Mouse (Mus musculus) hindbrain, embryonic 16.5 days (tissue): ENCODE measurements around the gene Ppp1r12b. TPM values are rescaled to one million over a fixed set of nuclear protein-coding genes. Genes with fewer than 3 reads are reported as not detected.

Experiments used
- ATAC-seq: fragments of 200-750 bp; cut with Nextera tagmentation; 2 replicates; pipeline ENCODE4 v1.8.0; 2017; ENCODE audit warnings: moderate TSS enrichment, moderate library complexity
- H3K27ac ChIP-seq: fragments of 300-500 bp; sonication (generic); 2 replicates; pipeline ENCODE4 v1.5.1; 2014; ENCODE audit warnings: low read depth, mild to moderate bottlenecking, control low read depth, low read length, moderate library complexity
- H3K27me3 ChIP-seq: fragments of 300-500 bp; sonication (generic); replicated peaks from 2 replicates; pipeline ENCODE4 v1.6.1; 2014; ENCODE audit warnings: low read length; ENCODE audit not compliant: control insufficient read depth, insufficient read depth
- H3K36me3 ChIP-seq: fragments of 300-500 bp; sonication (generic); 2 replicates; pipeline ENCODE4 v1.6.1; 2014; ENCODE audit warnings: mild to moderate bottlenecking, low read length, moderate library complexity, mixed read lengths; ENCODE audit not compliant: control insufficient read depth, insufficient read depth
- H3K4me1 ChIP-seq: fragments of 300-500 bp; sonication (generic); 2 replicates; pipeline ENCODE4 v1.6.1; 2014; ENCODE audit warnings: low read depth, low read length; ENCODE audit not compliant: control insufficient read depth, insufficient read depth
- H3K4me2 ChIP-seq: fragments of 300-500 bp; sonication (generic); 2 replicates; pipeline ENCODE4 v1.6.1; 2014; ENCODE audit warnings: mild to moderate bottlenecking, low read length, control low read depth, moderate library complexity
- H3K4me3 ChIP-seq: fragments of 300-500 bp; sonication (generic); 2 replicates; pipeline ENCODE4 v1.5.1; 2014; ENCODE audit warnings: mild to moderate bottlenecking, low read length, control low read depth, moderate library complexity
- H3K9ac ChIP-seq: fragments of 300-500 bp; sonication (generic); 2 replicates; pipeline ENCODE4 v1.6.1; 2014; ENCODE audit warnings: low read depth, mild to moderate bottlenecking, control low read depth, low read length, moderate library complexity
- H3K9me3 ChIP-seq: fragments of 300-500 bp; sonication (generic); 2 replicates; pipeline ENCODE4 v1.6.1; 2014; ENCODE audit warnings: mild to moderate bottlenecking, low read length, moderate library complexity; ENCODE audit not compliant: control insufficient read depth
- WGBS: fragments of 180-500 bp; shearing (Covaris S2); extraction: QIAGEN DNeasy Blood & Tissue Kit; methylation state at CpG from one replicate; pipeline ENCODE4 v1.1.7; 2014; 5-methylcytosine and 5-hydroxymethylcytosine counted together
- polyA plus RNA-seq: library from polyadenylated mRNA; unstranded; fragments of >200 nt; fragmentation: Nextera tagmentation; extraction: Ambion mirVana; gene quantifications from 2 replicates; pipeline ENCODE4 v1.2.1, GENCODE M21; 2015

The Ppp1r12b gene
- polyA plus RNA-seq, result 12.8 and 13.4 TPM in 2 replicates

DNA sequence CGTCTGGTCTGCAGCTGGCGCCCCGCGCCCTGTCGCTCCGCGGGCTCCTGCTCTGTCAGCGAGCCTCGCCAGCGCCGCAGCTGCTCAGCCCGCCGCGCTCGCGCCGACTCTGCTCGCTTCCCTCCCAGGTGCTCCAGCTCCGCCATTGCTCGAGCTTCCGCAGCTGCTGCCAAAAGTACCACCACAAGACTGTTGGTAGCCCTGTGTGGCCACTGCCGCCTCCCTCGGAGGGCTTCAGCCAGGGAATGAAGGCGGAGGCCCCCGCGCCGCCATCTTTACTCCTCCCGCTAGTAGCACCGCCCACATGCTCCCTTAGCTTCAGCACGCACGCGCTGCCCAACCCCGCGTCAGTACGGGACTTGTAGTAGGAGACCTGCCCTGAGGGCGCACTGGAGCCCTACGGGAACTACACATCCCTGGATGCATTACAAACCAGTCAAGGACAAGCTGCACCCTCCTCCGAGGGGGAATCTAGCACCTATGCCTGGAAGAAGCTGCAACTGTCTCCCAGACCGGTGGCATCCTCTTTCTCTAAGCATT is at the start of gene Ppp1r12b:
Gene Ppp1r12b, minus strand, starts transcription at position 306 of the 540 bp plus-strand sequence.
- H3K9ac ChIP-seq, result peak within 1 kb of the TSS; percentile 73
- H3K4me1 ChIP-seq, result peaks cover 12% of the 10 kb centered on the region
- no peaks in the 10 kb centered on the region for H3K27me3 ChIP-seq
- ATAC-seq, result peak; percentile 99
- no peaks in the 10 kb centered on the region for H3K36me3 ChIP-seq
- H3K27ac ChIP-seq, result peak within 1 kb of the TSS; percentile 84
- peak within 1 kb of the TSS; percentile 55 for H3K4me3 ChIP-seq
- WGBS, result under 1% methylated on average over 39 of the region's 39 CpGs
- peak within 1 kb of the TSS; percentile 79 for H3K4me2 ChIP-seq
- no peaks in the 10 kb centered on the region for H3K9me3 ChIP-seq

DNA sequence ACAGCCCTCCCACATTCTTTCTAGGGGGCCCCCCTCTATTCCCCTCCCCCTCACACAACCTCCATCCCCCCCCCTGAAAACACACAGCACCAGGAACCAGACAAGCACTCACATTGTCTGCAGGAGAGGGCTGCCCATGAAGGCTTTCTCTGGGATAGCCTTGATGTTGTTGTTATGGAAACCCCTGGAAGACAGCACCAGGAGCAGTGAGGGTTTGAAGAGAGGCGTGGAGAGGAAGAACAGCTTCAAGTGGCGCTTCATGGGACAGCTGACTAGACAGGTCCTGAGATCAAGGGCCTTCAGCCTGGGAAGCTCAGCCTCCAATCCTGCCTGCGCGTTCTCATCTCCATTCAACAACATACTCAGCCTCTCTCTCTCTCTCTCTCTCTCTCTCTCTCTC is 47.6 kb upstream of the Ppp1r12b start:
- Histone ChIP-seq H3K27me3 (no peaks in the 10 kb centered on the region), H3K9me3 (no peaks in the 10 kb centered on the region), H3K4me1 (no peaks in the 10 kb centered on the region; the same call in 1 of the 2 replicates), H3K36me3 (no peaks in the 10 kb centered on the region), H3K27ac (no peak overlapping the region), H3K4me3 (no peak overlapping the region), H3K9ac (no peak overlapping the region), H3K4me2 (no peak overlapping the region)
- ATAC-seq, result no peak
- WGBS, result 49% methylated on average over 4 of the region's 4 CpGs

DNA sequence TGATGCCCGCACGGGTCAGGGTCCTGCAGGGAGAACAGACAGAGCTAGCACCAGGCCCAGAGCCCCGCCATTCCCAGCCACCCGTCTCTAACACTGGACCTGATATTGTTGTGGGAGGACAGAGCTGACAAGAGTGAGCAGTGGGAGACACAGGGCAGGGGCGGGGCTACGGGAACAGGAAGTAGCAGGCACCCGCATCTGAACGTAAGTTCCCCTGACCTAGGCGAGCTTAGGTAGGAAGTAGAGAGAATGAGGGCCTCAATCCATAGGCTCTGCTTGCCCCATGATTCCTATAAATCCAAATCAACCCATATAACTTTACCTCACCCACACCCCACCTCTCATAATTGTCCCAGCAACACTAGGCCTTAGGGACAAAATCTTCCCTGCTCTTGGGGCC is 44.8 kb upstream of the Ppp1r12b start:
- no peak for ATAC-seq
- H3K4me3 ChIP-seq, result no peak overlapping the region
- H3K4me2 ChIP-seq, result no peak overlapping the region
- H3K27ac ChIP-seq, result no peak overlapping the region
- H3K9me3 ChIP-seq, result no peaks in the 10 kb centered on the region
- peaks cover under 1% of the 10 kb centered on the region for H3K4me1 ChIP-seq
- H3K36me3 ChIP-seq, result no peaks in the 10 kb centered on the region
- H3K9ac ChIP-seq, result no peak overlapping the region
- H3K27me3 ChIP-seq, result no peaks in the 10 kb centered on the region
- WGBS, result 87% methylated on average over 9 of the region's 9 CpGs

- Histone ChIP-seq H3K9me3 (no peaks in the 10 kb centered on the region), H3K4me1 (peaks cover 3% of the 10 kb centered on the region), H3K9ac (no peak overlapping the region), H3K27me3 (no peaks in the 10 kb centered on the region), H3K4me3 (no peak overlapping the region), H3K36me3 (no peaks in the 10 kb centered on the region), H3K4me2 (no peak overlapping the region), H3K27ac (no peak overlapping the region)
- ATAC-seq, result peak; percentile 66; the same call in 1 of the 2 replicates
- WGBS, result 64% methylated on average over 8 of the region's 8 CpGs
Measured at GRCm38 (mm10) chr1:134998231-134998630, 42.5 kb upstream of the Ppp1r12b start.

DNA sequence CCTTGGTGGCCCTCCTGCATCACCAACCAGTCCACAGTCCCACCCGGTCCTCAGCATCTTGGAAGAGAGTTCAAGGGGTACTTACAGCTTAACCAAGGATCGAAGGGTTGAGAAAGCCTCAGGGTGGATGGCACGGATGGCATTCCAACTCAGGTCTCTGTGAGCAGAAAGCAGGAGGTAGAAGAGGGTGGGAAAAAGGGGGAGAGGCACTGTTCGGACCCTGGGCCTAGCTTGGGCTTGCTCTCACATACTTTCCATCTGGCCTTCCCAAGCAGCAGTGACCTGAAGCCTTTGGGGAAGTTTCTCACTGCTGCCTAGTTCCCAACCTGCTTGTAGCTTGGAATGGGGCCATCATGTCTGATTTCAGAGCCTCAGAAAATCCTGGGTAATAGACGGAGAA is 41.8 kb upstream of the Ppp1r12b start:
- Histone ChIP-seq H3K27me3 (no peaks in the 10 kb centered on the region), H3K4me1 (peaks cover 3% of the 10 kb centered on the region), H3K9me3 (no peaks in the 10 kb centered on the region), H3K36me3 (no peaks in the 10 kb centered on the region), H3K9ac (no peak overlapping the region), H3K4me3 (no peak overlapping the region), H3K27ac (no peak overlapping the region), H3K4me2 (no peak overlapping the region)
- ATAC-seq, result no peak
- WGBS, result 76% methylated on average over 5 of the region's 5 CpGs

GRCm38 (mm10) chr1:134996471-134996870 is 40.7 kb upstream of the Ppp1r12b start:
- H3K4me1 ChIP-seq, result peaks cover 3% of the 10 kb centered on the region
- H3K36me3 ChIP-seq, result no peaks in the 10 kb centered on the region
- H3K4me2 ChIP-seq, result no peak overlapping the region
- no peak for ATAC-seq
- 86% methylated on average over 7 of the region's 7 CpGs for WGBS
- H3K9me3 ChIP-seq, result no peaks in the 10 kb centered on the region
- H3K9ac ChIP-seq, result no peak overlapping the region
- no peak overlapping the region for H3K27ac ChIP-seq
- H3K4me3 ChIP-seq, result no peak overlapping the region
- no peaks in the 10 kb centered on the region for H3K27me3 ChIP-seq

DNA sequence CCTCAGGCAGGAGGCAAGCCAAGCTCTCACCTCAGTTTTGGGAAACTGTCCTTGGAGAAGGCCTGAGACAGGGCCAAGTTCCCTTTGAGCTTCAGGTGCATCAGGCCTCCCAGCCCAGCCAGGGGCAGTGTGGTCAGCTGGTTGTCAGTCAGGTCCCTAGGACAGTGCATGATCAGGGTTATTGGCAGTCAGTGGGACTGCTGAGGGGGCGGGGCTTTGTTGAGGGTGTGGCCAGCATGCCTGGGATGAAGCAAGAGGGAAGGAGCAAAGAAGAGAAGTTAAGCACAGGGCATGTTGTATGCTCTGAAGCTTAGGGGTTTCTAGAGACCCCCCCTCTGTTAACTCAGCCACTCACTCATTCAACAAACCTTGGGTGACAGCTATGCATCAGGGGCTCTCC is 40.2 kb upstream of the Ppp1r12b start:
- H3K4me2 ChIP-seq, result no peak overlapping the region
- 10% methylated on average over 1 of the region's 1 CpGs for WGBS
- H3K9ac ChIP-seq, result no peak overlapping the region
- H3K4me1 ChIP-seq, result peaks cover 3% of the 10 kb centered on the region
- ATAC-seq, result 0 out of 2 replicates have a peak, but pooled peaks have one; percentile 46
- no peaks in the 10 kb centered on the region for H3K36me3 ChIP-seq
- no peaks in the 10 kb centered on the region for H3K27me3 ChIP-seq
- no peak overlapping the region for H3K4me3 ChIP-seq
- no peak overlapping the region for H3K27ac ChIP-seq
- H3K9me3 ChIP-seq, result no peaks in the 10 kb centered on the region

DNA sequence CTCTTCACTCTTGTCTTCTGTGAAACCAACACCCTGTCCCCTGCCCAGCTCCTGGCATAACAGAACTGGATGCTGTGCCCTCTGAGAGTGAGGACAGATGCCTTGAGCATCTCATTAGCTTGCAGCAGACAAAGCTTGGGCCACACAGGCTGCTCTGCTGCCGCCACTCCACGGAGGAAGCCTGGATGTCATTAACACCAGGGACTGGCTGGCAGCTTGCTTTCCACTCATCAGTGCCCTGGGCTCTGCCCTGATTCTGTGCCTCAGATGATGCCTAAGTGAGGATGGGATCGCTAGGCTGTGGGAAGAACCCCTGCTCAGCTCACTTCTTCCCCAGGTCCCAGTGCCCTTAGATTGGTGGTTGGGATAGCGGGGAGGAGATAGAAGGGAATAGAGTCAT is 39.7 kb upstream of the Ppp1r12b start:
- no peak overlapping the region for H3K4me2 ChIP-seq
- 39% methylated on average over 4 of the region's 4 CpGs for WGBS
- H3K27me3 ChIP-seq, result no peaks in the 10 kb centered on the region
- H3K4me1 ChIP-seq, result peaks cover 3% of the 10 kb centered on the region
- H3K9ac ChIP-seq, result no peak overlapping the region
- 0 out of 2 replicates have a peak, but pooled peaks have one; percentile 34 for ATAC-seq
- H3K4me3 ChIP-seq, result no peak overlapping the region
- no peaks in the 10 kb centered on the region for H3K9me3 ChIP-seq
- no peak overlapping the region for H3K27ac ChIP-seq
- no peaks in the 10 kb centered on the region for H3K36me3 ChIP-seq

DNA sequence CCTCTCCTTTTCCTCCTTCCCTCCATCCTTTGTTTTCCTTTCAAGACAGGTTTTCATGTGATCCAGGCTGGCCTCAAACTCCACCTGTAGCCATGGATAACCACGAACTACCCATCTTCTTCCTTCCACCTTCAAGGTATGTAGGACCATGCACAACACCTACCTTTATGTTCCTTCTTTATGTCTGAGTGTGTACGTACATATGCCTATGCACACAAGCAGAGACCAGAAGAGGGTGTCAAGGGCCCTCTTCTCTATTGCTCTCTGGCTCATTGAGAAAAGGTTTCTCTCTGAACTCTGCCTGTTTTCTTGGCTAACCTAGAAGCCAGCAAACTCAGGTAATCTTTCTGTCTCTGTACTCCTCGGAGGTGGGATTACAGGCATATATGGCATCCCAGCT is 39.0 kb upstream of the Ppp1r12b start:
- no peak overlapping the region for H3K4me3 ChIP-seq
- peaks cover 3% of the 10 kb centered on the region for H3K4me1 ChIP-seq
- no peak for ATAC-seq
- no peaks in the 10 kb centered on the region for H3K27me3 ChIP-seq
- no peak overlapping the region for H3K9ac ChIP-seq
- H3K36me3 ChIP-seq, result no peaks in the 10 kb centered on the region
- WGBS, result 88% methylated on average over 3 of the region's 3 CpGs
- H3K27ac ChIP-seq, result no peak overlapping the region
- no peaks in the 10 kb centered on the region for H3K9me3 ChIP-seq
- no peak overlapping the region for H3K4me2 ChIP-seq
